Mouse (Mus musculus): ENCODE data around the gene Exoc3l4.

DNA sequence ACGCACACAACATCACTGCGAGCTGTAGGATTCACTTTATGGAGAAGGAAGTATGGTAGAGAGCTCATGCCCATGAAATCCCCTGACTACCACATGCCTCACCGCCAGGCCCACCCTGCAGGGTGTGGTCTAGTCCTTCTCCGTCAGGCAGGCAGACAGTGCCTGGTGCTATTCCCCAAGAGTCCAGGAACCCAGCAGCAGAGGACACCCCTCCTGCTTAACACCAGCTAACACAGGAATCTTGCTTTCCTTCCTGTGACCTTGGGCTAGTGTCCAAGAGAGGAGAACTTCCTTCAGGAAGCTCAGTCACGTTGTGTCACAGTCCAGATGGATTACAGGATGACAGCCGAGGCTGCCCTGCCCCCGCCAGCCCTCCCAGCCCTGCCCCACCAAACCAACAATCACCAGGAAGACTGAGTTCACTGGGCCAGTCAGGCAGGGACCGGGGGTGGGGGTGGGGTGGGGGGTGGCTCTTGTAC lies 30.1 kb upstream of the Exoc3l4 start:
- TF ChIP-seq CTCF (IDR thresholded peaks at IDR 0.05) (no peak), EP300 (IDR thresholded peaks at IDR 0.05) (peak; percentile 92)
